Mouse (Mus musculus): ENCODE results near the gene Galk1. TPM values are rescaled to one million over a fixed set of nuclear protein-coding genes. Genes with fewer than 3 reads are reported as not detected.
A peak's percentile ranks its signal among the peaks of the same experiment; 100 is the strongest.

The Galk1 gene
- polyA plus RNA-seq, 1 experiment, result 132 TPM

DNA sequence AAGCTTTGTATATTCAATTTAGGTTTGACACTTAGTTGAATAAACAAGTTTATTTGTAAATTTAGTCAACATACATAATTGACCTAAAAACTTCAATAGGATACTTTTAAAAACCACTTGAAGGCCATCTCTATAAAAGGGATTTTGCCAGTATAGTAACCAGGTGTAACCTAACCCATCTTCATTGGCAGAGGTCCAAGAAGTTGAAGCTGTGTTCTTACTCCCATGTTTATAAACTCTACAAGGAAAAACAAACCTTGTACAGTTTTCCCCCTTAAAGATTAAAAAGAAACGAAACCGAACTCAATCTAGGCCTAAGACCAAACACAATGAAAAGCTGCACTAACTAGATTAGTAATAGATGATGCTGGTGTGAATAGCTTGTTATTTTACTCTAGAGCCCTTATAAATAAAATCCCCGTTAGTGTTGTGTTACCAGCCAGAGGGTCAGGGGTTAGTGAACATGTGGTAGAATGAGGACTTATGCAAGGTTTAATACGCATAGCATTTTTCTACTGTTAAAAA lies 9.8 kb upstream of the Galk1 start:
- no peak for TF ChIP-seq GATA1 (IDR thresholded peaks at IDR 0.05; ENCODE audit: low read length)

DNA sequence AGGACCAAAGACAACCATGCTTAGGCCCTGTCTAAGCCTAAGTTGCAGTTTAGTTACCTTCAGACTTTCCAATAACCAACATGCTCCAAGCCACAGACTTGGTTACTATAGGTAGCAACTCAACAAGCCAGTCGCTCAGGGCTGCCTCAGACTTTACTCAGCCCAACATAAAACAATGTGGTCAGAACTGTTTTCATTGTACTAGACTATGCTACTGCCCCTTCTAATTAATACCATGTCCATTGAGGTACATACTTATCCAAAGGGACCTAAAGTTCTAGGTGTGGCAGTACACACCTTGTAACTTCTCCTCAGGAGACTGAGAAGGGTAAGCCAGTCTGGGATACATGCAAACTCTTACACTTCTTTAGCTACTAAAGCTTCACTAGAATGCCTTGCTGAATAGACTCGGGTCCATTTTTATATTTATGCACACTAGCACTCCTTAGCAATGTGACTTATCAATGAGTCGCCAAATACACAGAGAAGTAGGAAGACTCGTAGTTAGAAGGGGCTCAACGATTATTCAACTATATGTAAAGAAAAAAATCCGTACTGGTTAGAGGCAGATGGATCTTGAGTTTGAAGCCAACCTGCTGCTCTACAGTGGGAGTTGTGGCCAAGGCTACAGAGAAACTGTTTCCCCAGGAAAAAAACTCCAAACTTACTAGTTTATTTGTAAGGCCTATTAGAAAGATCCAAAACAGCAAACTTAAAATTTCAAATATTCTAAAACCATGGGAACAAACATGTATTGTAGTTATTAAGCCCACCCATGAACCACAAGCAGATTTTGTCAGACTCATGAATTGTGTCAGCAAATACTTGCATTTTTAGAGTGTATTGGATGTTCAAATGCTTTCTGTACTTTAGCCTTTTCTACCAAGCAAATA lies 9.1 kb upstream of the Galk1 start:
- TF ChIP-seq GATA1 (IDR thresholded peaks at IDR 0.05; ENCODE audit: low read length), result no peak

DNA sequence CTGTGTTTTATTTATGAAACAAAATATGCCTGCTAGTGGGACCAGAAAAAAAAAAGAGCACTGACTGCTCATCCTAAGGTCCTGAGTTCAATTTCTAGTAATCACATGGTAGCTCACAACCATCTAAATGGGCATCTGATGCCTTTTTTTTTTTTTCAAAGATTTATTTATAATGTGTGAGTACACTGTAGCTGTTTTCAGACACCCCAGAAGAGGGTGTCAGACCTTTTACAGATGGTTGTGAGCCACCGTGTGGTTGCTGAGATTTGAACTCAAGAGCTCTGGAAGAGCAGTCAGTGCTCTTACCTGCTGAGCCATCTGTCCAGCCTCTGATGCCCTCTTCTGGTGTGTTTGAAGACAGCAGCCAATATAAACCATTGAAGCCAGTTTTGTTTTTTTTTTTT lies 8.0 kb upstream of the Galk1 start:
- no peak for TF ChIP-seq GATA1 (IDR thresholded peaks at IDR 0.05; ENCODE audit: low read length)

DNA sequence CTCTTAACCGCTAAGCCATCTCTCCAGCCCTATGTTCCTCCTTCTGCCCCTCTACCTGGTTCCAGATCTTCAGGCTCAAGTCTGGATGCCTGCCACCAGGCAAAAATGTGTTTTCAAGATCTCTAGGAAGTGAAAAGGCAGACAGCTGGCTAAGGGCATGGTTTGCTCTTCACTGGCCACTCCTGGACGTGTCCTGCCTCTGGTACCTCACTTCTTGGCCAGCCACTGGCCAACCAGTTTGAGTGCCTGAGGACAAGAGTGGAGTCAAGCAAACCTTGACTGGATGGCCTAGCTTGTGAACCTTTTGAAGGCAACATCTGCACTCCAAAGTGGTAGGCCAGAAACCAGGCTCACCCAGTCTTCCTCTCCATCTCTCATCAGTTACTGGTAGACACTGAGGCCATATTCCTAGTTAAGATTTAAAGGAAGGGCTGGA lies 7.5 kb upstream of the Galk1 start:
- TF ChIP-seq GATA1 (IDR thresholded peaks at IDR 0.05; ENCODE audit: low read length), result no peak

DNA sequence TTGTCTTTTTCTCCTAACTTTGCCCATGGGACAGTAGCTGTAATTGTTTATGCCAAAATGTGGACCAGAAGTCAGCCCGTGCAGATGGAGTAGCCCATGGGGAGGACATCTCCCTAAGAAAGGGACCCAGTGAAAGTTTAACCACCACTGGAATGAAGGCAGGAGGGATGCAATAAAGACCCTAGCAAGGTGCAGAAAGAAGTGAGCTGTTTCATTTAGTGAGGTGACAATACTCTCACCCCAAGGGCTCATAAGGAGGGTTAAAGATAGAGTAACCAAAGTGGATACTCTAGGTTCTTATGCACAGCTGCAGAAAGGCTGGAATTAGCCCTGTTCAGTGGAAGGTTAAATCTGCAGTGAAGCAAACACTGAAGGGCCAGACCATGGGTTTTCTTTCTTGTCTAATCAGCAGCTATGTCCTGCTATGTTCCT lies 6.9 kb upstream of the Galk1 start:
- no peak for TF ChIP-seq GATA1 (IDR thresholded peaks at IDR 0.05; ENCODE audit: low read length)

DNA sequence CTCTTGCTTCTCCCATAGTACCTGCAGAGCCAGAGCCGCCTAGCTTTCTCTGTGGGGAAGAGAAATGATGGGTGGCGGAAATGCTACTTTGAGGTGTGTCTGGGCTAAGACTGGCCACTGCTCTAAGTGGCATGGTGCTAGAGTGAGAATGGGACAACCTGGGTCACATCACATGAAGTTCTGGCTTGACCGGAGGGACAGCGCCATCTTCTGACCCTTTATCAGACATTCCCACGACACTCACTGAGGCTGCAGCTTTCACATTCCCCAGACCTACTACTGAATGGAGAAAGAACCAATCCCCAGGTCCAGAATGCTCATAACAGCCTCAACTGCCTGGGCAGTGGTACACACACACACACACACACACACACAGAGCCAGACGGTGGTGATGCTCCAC lies 5.6 kb upstream of the Galk1 start:
- TF ChIP-seq GATA1 (IDR thresholded peaks at IDR 0.05; ENCODE audit: low read length), result no peak

DNA sequence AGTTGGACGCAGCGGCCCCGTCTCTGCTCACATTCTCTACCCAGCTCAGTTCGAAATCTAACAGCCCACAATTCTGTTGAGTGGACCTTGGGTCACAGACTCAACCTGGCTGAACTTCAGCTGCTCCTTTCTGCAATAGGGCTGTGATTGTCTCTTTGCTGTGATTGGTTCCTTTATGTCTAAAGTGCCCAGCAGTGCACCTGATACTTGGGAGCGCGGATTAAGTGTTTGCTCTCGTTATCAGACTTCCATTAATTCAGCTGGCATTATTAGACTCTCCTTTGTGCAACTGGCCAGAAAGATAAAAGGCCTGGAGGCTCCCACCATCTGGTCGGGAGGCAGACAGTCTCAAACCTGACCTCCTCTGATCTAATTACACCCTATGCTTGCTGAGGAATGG lies 2.3 kb upstream of the Galk1 start:
- peak; percentile 38 for TF ChIP-seq GATA1 (IDR thresholded peaks at IDR 0.05; ENCODE audit: low read length)

DNA sequence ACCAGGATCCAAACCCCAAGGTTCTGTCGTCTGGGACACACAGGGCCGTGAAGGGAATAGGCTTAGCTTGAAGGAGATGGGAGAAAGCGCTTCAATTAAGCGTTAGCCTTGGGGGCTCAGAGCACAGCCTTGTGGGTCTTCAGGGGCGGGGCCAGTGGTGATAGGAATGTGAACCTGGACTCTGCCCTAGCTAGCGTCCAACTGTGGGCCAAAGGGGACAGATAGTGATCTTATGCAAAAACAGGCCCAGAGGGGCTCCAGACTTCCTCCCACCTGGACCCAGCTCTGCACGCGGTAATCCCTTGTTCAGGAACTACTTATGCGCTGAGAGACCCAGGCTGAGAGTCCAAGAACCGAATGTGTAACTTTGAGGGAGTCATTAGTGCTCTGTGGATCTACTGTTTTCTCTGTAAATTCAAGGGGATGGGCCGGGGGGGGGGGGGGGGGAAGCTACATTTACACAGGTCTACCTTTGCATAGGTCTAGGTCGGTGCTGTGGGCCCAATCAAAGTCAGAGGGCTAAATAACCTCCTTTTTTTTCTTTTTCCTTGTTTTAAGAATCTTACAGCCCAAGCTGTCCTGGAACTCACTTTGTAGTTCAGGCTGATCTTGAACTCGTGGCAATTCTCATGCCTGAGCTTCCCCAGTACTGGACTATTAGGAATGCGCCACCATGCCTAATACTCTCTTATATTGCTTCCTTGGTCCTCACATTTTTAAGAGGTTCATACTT lies 824 bp downstream of the Galk1 start:
- TF ChIP-seq GATA1 (IDR thresholded peaks at IDR 0.05; ENCODE audit: low read length), result no peak

DNA sequence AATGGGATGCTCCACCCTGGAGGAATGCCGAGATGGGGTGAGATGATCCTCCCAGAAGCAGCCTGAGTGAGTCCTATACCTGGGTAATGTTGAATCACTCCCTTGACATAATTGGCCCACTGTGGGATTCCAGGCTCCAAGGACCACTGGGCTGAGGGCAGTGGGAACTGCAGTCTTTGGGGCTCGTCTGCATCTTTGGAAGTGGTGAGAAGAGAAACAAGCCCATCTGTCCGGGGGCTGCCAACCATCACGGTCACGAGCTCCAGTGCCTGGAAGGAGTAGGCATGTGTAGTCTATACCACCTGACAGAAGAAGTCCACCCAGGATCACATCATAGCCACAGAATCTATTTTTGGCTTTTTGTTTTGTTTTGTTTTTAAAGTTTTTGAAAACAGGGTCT lies 1.6 kb downstream of the Galk1 start:
- no peak for TF ChIP-seq GATA1 (IDR thresholded peaks at IDR 0.05; ENCODE audit: low read length)

DNA sequence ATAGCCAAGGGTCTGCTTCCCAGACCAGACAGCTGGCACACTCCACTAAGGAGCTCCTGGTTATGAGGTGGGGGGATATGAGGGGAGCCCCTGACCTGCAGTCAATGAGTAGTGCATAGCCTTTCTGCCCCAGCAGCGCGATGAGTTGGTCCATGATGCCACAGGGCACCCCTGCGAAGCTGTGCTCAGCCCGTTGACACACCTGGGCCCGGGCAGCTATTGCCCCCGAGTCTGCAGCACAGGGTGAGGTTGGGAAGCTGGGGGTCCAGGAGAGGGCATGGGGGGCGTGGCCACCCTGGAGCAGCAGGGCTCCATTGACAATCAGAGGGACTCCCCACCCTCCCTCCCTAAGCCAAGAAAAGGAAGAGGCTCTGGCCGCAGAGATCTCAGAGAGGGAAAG lies 2.4 kb downstream of the Galk1 start:
- no peak for TF ChIP-seq GATA1 (IDR thresholded peaks at IDR 0.05; ENCODE audit: low read length)

DNA sequence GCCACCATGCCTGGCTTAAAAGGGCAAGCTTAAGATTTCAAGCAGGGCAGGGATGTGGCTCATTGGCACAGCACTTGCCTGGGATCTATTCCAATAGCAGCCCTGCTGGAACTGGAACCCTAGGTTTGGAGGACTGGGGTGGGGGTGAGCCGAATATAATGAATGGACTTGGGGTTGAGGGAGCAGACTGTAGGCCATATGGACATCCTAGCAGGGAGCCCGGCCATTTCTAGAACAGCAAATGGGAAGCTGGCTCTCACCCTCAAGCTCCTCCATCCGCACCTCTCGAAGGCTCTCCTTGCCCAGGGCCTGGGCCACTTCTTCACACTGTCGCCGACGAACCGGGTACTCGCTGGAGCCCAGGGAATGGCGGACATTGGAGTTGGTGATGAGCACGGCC lies 2.9 kb downstream of the Galk1 start:
- no peak for TF ChIP-seq GATA1 (IDR thresholded peaks at IDR 0.05; ENCODE audit: low read length)

DNA sequence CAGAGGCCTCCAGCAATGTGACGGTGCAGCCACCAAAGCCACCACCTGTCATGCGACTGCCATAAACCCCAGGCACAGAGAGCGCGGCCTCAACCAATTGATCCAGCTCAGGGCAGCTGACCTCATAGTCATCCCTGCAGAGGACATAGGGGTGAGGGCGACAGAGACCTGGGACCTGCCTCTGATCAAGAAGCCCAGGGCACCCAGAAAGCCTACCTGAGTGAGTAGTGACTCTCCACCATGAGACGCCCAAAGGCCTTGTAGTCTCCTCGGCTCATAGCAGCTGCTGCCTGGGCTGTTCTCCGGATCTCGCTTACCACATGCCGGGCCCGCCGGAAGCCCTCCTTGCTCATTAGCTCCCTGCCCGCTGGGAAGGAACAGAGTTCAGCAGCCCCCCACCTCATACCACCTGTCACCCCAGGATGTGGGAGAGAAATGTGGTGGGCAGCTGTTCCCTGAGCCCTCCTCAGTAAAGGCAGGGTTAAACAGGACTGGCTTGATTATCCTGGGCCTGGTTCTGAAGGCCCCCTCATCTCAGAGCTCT lies 3.6 kb downstream of the Galk1 start:
- TF ChIP-seq GATA1 (IDR thresholded peaks at IDR 0.05; ENCODE audit: low read length), result no peak

DNA sequence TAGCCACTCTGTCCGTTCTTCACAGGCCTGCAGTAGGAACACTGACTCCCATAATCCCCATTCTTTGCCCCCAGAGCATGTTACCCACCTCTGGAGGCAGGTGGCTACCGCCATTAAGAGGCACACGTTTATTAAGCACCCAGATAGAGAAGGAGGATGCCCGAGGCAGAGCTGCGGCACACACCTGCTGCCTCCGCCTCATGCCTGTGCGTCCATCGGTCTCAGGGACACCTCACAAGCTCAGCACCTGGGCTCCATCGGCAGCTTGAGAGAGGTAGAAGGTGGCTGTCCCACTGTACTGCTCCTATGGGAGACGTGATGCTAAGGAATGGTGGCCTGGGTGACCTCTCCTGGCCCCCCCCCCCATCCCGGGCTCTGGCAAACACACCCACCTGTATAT lies 4.1 kb downstream of the Galk1 start:
- no peak for TF ChIP-seq GATA1 (IDR thresholded peaks at IDR 0.05; ENCODE audit: low read length)

DNA sequence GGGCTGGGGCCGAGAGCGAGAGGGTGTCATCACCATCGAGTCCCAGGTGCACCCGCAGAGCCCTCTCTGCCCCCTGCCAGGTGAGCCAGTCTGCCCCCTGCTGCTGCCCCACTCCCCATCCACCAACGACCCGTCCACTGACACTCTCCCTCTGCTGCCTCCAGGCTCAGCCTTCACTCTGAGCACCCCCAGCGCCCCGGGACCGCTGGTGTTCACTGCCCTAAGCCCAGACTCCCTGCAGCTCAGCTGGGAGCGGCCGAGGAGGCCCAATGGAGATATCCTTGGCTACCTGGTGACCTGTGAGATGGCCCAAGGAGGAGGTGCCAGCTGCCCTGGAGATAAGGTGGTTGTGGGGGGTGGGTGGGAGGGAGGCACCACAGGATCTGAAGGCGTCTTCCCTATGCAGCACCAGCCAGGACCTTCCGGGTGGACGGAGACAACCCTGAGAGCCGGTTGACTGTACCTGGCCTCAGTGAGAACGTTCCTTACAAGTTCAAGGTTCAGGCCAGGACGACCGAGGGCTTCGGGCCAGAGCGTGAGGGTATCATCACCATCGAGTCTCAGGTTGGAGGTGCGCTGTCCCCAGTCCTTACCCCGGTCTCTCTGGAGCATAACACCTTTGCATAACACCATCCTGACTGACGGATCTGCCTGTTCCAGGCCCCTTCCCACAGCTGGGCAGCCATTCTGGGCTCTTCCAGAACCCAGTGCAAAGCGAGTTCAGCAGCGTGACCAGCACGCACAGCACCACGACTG lies 5.2 kb downstream of the Galk1 start:
- no peak for TF ChIP-seq GATA1 (IDR thresholded peaks at IDR 0.05; ENCODE audit: low read length)

DNA sequence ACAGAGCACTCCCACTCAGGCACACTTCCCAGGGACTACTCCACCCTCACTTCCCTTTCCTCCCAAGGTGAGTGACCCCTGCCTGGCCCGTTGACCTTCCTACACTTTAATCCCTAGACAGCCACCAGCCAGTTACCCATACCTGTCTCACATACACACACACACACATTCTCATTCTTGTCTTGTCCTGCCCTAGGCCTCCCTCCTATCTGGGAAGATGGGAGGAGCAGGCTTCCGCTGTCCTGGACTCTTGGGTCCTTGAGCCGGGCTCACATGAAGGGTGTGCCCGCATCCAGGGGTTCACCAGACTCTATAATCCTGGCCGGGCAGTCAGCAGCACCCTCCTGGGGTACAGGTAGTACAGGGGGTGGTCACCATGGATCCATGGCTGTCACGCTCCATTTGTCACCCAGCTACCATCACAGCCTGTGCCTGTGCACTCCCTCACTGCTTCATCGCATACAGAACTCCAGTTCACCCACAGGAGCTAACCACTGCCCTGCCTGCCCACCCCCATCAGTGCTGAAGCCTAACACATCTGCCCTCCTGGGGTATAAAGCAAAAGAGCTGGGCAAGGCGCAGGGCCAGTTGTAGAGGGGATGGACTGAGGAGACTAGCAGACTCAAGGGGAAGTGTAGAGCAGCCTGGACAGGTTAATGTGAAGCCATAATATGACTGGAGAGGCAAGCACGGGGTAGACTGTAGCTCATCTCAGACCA lies 6.7 kb downstream of the Galk1 start:
- no peak for TF ChIP-seq GATA1 (IDR thresholded peaks at IDR 0.05; ENCODE audit: low read length)
